14 mouse cellular contexts compared by ENCODE assay signal in genomic region chr4:128618963-128619362, GRCm38 (mm10). TPM values are rescaled to one million over a fixed set of nuclear protein-coding genes. Genes with fewer than 3 reads are reported as not detected.
DNase-seq lines count a peak whose midpoint lies in the region; ATAC-seq and TF ChIP-seq lines count a peak whose summit lies in the region.
"Had no signal": no experiment of that assay in that cellular context is flagged by ENCODE, and none has a peak within 500 bp of the region (broad histone marks: within the 10 kb centered on the region; RNA-seq: fewer than 3 reads in every experiment).

No protein-coding gene starts in this region.

- H3K9me3 ChIP-seq in hindbrain, embryonic 10.5 days, result no peaks in the 10 kb centered on the region
- no peaks in the 10 kb centered on the region for H3K9me3 ChIP-seq in hindbrain, embryonic 13.5 days
- no peaks in the 10 kb centered on the region for H3K9me3 ChIP-seq in lung, embryonic 15.5 days
- H3K9me3 ChIP-seq: forebrain, embryonic 13.5 days had no signal

- no peak for TF ChIP-seq CTCF in small intestine, adult 2 months (IDR thresholded peaks at IDR 0.05; ENCODE audit: extremely low read depth, insufficient read length, insufficient replicate concordance, low read depth, low read length)

- no peak overlapping the region for H3K4me2 ChIP-seq in hindbrain, embryonic 13.5 days
- no peak overlapping the region for H3K4me2 ChIP-seq in lung, embryonic 15.5 days
- H3K4me2 ChIP-seq: forebrain, embryonic 13.5 days had no signal

- no peak overlapping the region for H3K4me3 ChIP-seq in hindbrain, embryonic 10.5 days
- no peak overlapping the region for H3K4me3 ChIP-seq in hindbrain, embryonic 13.5 days
- no peak overlapping the region for H3K4me3 ChIP-seq in lung, embryonic 15.5 days
- no peak overlapping the region for H3K4me3 ChIP-seq in small intestine, adult 2 months (ENCODE audit: low read depth, low read length)
- H3K4me3 ChIP-seq: forebrain, embryonic 13.5 days; layer of hippocampus, adult 2 months had no signal

- peaks cover 23% of the 10 kb centered on the region; the same call in 1 of the 2 replicates for H3K27me3 ChIP-seq in hindbrain, embryonic 10.5 days (ENCODE audit: insufficient read depth, poor library complexity, severe bottlenecking)
- 0 out of 2 replicates have a peak, but pooled peaks cover 8% of the 10 kb centered on the region for H3K27me3 ChIP-seq in hindbrain, embryonic 13.5 days
- H3K27me3 ChIP-seq in lung, embryonic 15.5 days, result no peaks in the 10 kb centered on the region
- H3K27me3 ChIP-seq in small intestine, adult 2 months (ENCODE audit: control insufficient read depth, insufficient read depth, low read length), result no peaks in the 10 kb centered on the region

- 61% methylated on average over 2 of the region's 2 CpGs for WGBS in hindbrain, embryonic 10.5 days
- 59% methylated on average over 2 of the region's 2 CpGs for WGBS in hindbrain, embryonic 13.5 days
- 25% methylated on average over 2 of the region's 2 CpGs for WGBS in lung, embryonic 15.5 days
- 41% methylated on average over 2 of the region's 2 CpGs for WGBS in small intestine, adult 2 months

- peaks cover 15% of the 10 kb centered on the region for H3K4me1 ChIP-seq in hindbrain, embryonic 10.5 days (replicated peaks)
- no peaks in the 10 kb centered on the region for H3K4me1 ChIP-seq in hindbrain, embryonic 13.5 days (replicated peaks)
- H3K4me1 ChIP-seq in lung, embryonic 15.5 days, result peaks cover 25% of the 10 kb centered on the region
- H3K4me1 ChIP-seq in small intestine, adult 2 months (ENCODE audit: control insufficient read depth, insufficient read depth, insufficient read length, low read length), result peaks cover 15% of the 10 kb centered on the region
- H3K4me1 ChIP-seq: forebrain, embryonic 13.5 days had no signal

- no peak overlapping the region for H3K9ac ChIP-seq in hindbrain, embryonic 13.5 days
- no peak overlapping the region for H3K9ac ChIP-seq in lung, embryonic 15.5 days
- H3K9ac ChIP-seq: forebrain, embryonic 13.5 days had no signal

- no peaks in the 10 kb centered on the region for H3K36me3 ChIP-seq in hindbrain, embryonic 10.5 days
- no peaks in the 10 kb centered on the region for H3K36me3 ChIP-seq in hindbrain, embryonic 13.5 days
- H3K36me3 ChIP-seq in lung, embryonic 15.5 days, result no peaks in the 10 kb centered on the region
- no peaks in the 10 kb centered on the region for H3K36me3 ChIP-seq in small intestine, adult 2 months (ENCODE audit: control insufficient read depth, insufficient read depth, low read length)

- no peak for ATAC-seq in hindbrain, embryonic 13.5 days (ENCODE audit: low FRiP score)
- no peak for ATAC-seq in lung, embryonic 15.5 days (ENCODE audit: borderline replicate concordance, extremely low read depth, low FRiP score, low TSS enrichment)
- no peak for ATAC-seq in cerebellum, adult (ENCODE audit: insufficient number of reproducible peaks, low FRiP score, low TSS enrichment)
- ATAC-seq: forebrain, embryonic 13.5 days; hindbrain, postnatal 0 days had no signal

- no peak for TF ChIP-seq POLR2A in small intestine, adult 2 months (IDR thresholded peaks at IDR 0.05; ENCODE audit: low read depth, low read length)

- H3K27ac ChIP-seq in hindbrain, embryonic 10.5 days, result peak overlapping the region; percentile 35; the same call in 1 of the 2 replicates
- H3K27ac ChIP-seq in hindbrain, embryonic 13.5 days, result no peak overlapping the region
- peak overlapping the region; percentile 26; the same call in 1 of the 2 replicates for H3K27ac ChIP-seq in lung, embryonic 15.5 days
- H3K27ac ChIP-seq in small intestine, adult 2 months (ENCODE audit: insufficient read depth, low read depth, low read length), result peak overlapping the region; percentile 52
- H3K27ac ChIP-seq: forebrain, embryonic 13.5 days; hindbrain, postnatal 0 days; layer of hippocampus, adult 2 months had no signal

- no peak for DNase-seq in hindbrain, embryonic 10.5 days (ENCODE audit: low spot score)
- no peak for DNase-seq in lung, postnatal 4 days
- peak; percentile 35 for DNase-seq in induced T-regulatory cell, adult 2 months (ENCODE audit: low read depth)
- DNase-seq in cerebellum, postnatal 4 days (ENCODE audit: low spot score in 2 of 2), result no peak
- DNase-seq: adrenal gland, adult 8-10 months; cerebellum, postnatal 10 days; heart, postnatal 14 days had no signal

RNA-seq across cellular contexts. Expression of gene Tlr12, which starts 0.5 kb away (rescaled TPM):
- 0.67 and 0.96 TPM in 2 replicates for polyA plus RNA-seq in hindbrain, embryonic 10.5 days (2016; fragmentation: Nextera tagmentation; extraction: Ambion mirVana)
- 1.3 and 1.4 TPM in 2 replicates for polyA plus RNA-seq in hindbrain, embryonic 13.5 days (2015; fragmentation: Nextera tagmentation; extraction: Ambion mirVana)
- polyA plus RNA-seq in lung, embryonic 15.5 days (2015; fragmentation: Nextera tagmentation; extraction: Ambion mirVana), result 1.2 and 1.4 TPM in 2 replicates
- 3.5 and 6.1 TPM in 2 replicates for polyA plus RNA-seq in small intestine, adult 2 months (2012; rRNA removed)

RNA-seq across cellular contexts. Expression of gene Zscan20, which starts 9.1 kb away (rescaled TPM):
- polyA plus RNA-seq in hindbrain, embryonic 10.5 days (2016; fragmentation: Nextera tagmentation; extraction: Ambion mirVana), result 5.7 and 6.3 TPM in 2 replicates
- 4.6 and 5.9 TPM in 2 replicates for polyA plus RNA-seq in hindbrain, embryonic 13.5 days (2015; fragmentation: Nextera tagmentation; extraction: Ambion mirVana)
- polyA plus RNA-seq in lung, embryonic 15.5 days (2015; fragmentation: Nextera tagmentation; extraction: Ambion mirVana), result 4.3 and 4.6 TPM in 2 replicates
- polyA plus RNA-seq in small intestine, adult 2 months (2012; rRNA removed), result 0.69 and 1.6 TPM in 2 replicates

RNA-seq across cellular contexts. Expression of gene Phc2, which starts 35.5 kb away (rescaled TPM):
- polyA plus RNA-seq in hindbrain, embryonic 10.5 days (2016; fragmentation: Nextera tagmentation; extraction: Ambion mirVana), result 41.9 and 62.2 TPM in 2 replicates
- polyA plus RNA-seq in hindbrain, embryonic 13.5 days (2015; fragmentation: Nextera tagmentation; extraction: Ambion mirVana), result 31.3 and 35.8 TPM in 2 replicates
- 75.8 and 83.5 TPM in 2 replicates for polyA plus RNA-seq in lung, embryonic 15.5 days (2015; fragmentation: Nextera tagmentation; extraction: Ambion mirVana)
- 42.0 and 83.8 TPM in 2 replicates for polyA plus RNA-seq in small intestine, adult 2 months (2012; rRNA removed)
